Mouse (Mus musculus) neural tube, embryonic 13.5 days (tissue): Measurements from ENCODE around the gene Fgg. TPM values are rescaled to one million over a fixed set of nuclear protein-coding genes. Genes with fewer than 3 reads are reported as not detected.

ENCODE experiments used
- ATAC-seq: fragments of 200-750 bp; cut with Nextera tagmentation; 2 replicates; pipeline ENCODE4 v1.8.0; 2017; ENCODE audit warnings: low read depth, mild to moderate bottlenecking, moderate TSS enrichment, moderate library complexity
- H3K27ac ChIP-seq: fragments of 300-500 bp; sonication (generic); replicated peaks from 2 replicates; pipeline ENCODE4 v1.5.1; 2015; ENCODE audit warnings: moderate library complexity, mild to moderate bottlenecking, inconsistent platforms
- H3K27me3 ChIP-seq: fragments of 300-500 bp; sonication (generic); 2 replicates; pipeline ENCODE4 v1.6.1; 2015; ENCODE audit warnings: mild to moderate bottlenecking, inconsistent platforms
- H3K36me3 ChIP-seq: fragments of 300-500 bp; sonication (generic); 2 replicates; pipeline ENCODE4 v1.6.1; 2015; ENCODE audit warnings: mild to moderate bottlenecking, inconsistent platforms
- H3K4me1 ChIP-seq: fragments of 300-500 bp; sonication (generic); replicated peaks from 2 replicates; pipeline ENCODE4 v1.6.1; 2015; ENCODE audit warnings: inconsistent platforms
- H3K4me2 ChIP-seq: fragments of 300-500 bp; sonication (generic); 2 replicates; pipeline ENCODE4 v1.6.1; 2015; ENCODE audit warnings: inconsistent platforms, mild to moderate bottlenecking, moderate library complexity
- H3K4me3 ChIP-seq: fragments of 300-500 bp; sonication (generic); 2 replicates; pipeline ENCODE4 v1.5.1; 2015; ENCODE audit warnings: mild to moderate bottlenecking, inconsistent platforms
- H3K9ac ChIP-seq: fragments of 300-500 bp; sonication (generic); 2 replicates; pipeline ENCODE4 v1.6.1; 2015; ENCODE audit warnings: moderate library complexity, mild to moderate bottlenecking, inconsistent platforms
- H3K9me3 ChIP-seq: fragments of 300-500 bp; sonication (generic); 2 replicates; pipeline ENCODE4 v1.6.1; 2016; ENCODE audit warnings: inconsistent platforms
- WGBS: fragments of 180-500 bp; shearing (Covaris S2); methylation state at CpG from one replicate; pipeline ENCODE4 v1.1.7; 2015; 5-methylcytosine and 5-hydroxymethylcytosine counted together
- polyA plus RNA-seq: library from polyadenylated mRNA; unstranded; fragments of >200 nt; fragmentation: Nextera tagmentation; extraction: Ambion mirVana; gene quantifications from 2 replicates; pipeline ENCODE4 v1.2.1, GENCODE M21; 2015

Fgg gene
- polyA plus RNA-seq, 1 experiment from 2014 or later: not detected

- Histone ChIP-seq H3K27me3 (no peaks in the 10 kb centered on the region), H3K9ac (no peak overlapping the region), H3K9me3 (no peaks in the 10 kb centered on the region), H3K4me3 (no peak overlapping the region), H3K36me3 (no peaks in the 10 kb centered on the region), H3K4me1 (no peaks in the 10 kb centered on the region), H3K4me2 (no peak overlapping the region), H3K27ac (no peak overlapping the region)
- ATAC-seq: no peak
- 92% methylated on average over 7 of the region's 7 CpGs for WGBS
Measured at GRCm38 (mm10) chr3:83004801-83005200, 2.7 kb upstream of the Fgg start.

- ATAC-seq: no peak
- H3K4me1 ChIP-seq: no peaks in the 10 kb centered on the region
- 86% methylated on average over 11 of the region's 11 CpGs for WGBS
- H3K9me3 ChIP-seq: no peaks in the 10 kb centered on the region
- no peak overlapping the region for H3K4me2 ChIP-seq
- no peak overlapping the region for H3K27ac ChIP-seq
- H3K36me3 ChIP-seq: no peaks in the 10 kb centered on the region
- no peak overlapping the region for H3K9ac ChIP-seq
- H3K27me3 ChIP-seq: no peaks in the 10 kb centered on the region
- H3K4me3 ChIP-seq: no peak overlapping the region
Measured at GRCm38 (mm10) chr3:83010291-83010690, 2.8 kb downstream of the Fgg start.

DNA sequence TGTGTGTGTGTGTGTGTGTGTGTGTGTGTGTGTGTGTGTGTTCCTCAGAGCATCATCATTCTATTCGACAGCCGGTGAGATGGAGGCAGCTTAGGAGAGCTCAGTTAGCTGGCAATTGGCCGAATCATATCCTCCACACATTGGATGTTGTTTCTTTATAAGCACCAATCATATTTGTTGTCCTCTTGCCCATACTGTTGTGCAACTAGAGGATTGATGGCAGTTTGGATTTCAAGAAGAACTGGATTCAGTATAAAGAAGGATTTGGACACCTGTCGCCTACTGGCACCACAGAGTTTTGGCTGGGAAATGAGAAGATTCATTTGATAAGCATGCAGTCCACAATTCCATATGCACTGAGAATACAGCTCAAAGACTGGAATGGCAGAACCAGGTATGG, 3.6 kb downstream of the Fgg start:
- no peak overlapping the region for H3K9ac ChIP-seq
- no peaks in the 10 kb centered on the region for H3K9me3 ChIP-seq
- H3K27ac ChIP-seq: no peak overlapping the region
- H3K27me3 ChIP-seq: no peaks in the 10 kb centered on the region
- no peak overlapping the region for H3K4me2 ChIP-seq
- H3K36me3 ChIP-seq: no peaks in the 10 kb centered on the region
- ATAC-seq: no peak
- WGBS: 94% methylated on average over 4 of the region's 4 CpGs
- H3K4me3 ChIP-seq: no peak overlapping the region
- H3K4me1 ChIP-seq: no peaks in the 10 kb centered on the region

DNA sequence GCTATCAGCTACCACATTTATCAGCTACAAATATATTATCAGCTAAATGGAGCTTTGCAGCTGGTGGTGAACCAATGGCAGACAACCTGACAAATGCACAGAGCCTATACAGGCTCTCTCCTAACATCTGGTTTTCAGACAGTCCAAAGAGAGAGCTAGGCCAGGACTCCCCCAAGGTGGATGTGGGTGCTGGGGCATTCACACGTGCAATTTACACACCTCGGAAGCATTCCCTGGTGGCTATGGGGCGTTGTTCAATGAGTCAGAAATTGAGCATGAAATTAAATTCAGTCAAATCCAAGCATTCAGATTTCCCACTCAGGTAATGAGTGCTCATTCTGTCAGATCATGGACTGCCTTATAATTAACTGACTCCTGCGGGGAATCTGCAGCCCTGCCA, 4.0 kb downstream of the Fgg start:
- H3K4me3 ChIP-seq: no peak overlapping the region
- no peak overlapping the region for H3K27ac ChIP-seq
- H3K27me3 ChIP-seq: no peaks in the 10 kb centered on the region
- no peak overlapping the region for H3K9ac ChIP-seq
- 66% methylated on average over 4 of the region's 4 CpGs for WGBS
- ATAC-seq: no peak
- no peak overlapping the region for H3K4me2 ChIP-seq
- H3K9me3 ChIP-seq: no peaks in the 10 kb centered on the region
- H3K36me3 ChIP-seq: no peaks in the 10 kb centered on the region
- no peaks in the 10 kb centered on the region for H3K4me1 ChIP-seq

- ATAC-seq: no peak
- H3K4me1 ChIP-seq: no peaks in the 10 kb centered on the region
- H3K27me3 ChIP-seq: no peaks in the 10 kb centered on the region
- H3K9ac ChIP-seq: no peak overlapping the region
- H3K27ac ChIP-seq: no peak overlapping the region
- 90% methylated on average over 19 of the region's 19 CpGs for WGBS
- no peak overlapping the region for H3K4me2 ChIP-seq
- H3K36me3 ChIP-seq: no peaks in the 10 kb centered on the region
- no peak overlapping the region for H3K4me3 ChIP-seq
- no peaks in the 10 kb centered on the region for H3K9me3 ChIP-seq
Measured at GRCm38 (mm10) chr3:83012636-83013035, 5.1 kb downstream of the Fgg start.

GRCm38 (mm10) chr3:83013951-83014350, 6.4 kb downstream of the Fgg start:
- 91% methylated on average over 10 of the region's 10 CpGs for WGBS
- Histone ChIP-seq H3K4me1 (no peaks in the 10 kb centered on the region), H3K4me2 (no peak overlapping the region), H3K4me3 (no peak overlapping the region), H3K36me3 (no peaks in the 10 kb centered on the region), H3K9me3 (no peaks in the 10 kb centered on the region), H3K9ac (no peak overlapping the region), H3K27ac (no peak overlapping the region), H3K27me3 (no peaks in the 10 kb centered on the region)
- no peak for ATAC-seq

DNA sequence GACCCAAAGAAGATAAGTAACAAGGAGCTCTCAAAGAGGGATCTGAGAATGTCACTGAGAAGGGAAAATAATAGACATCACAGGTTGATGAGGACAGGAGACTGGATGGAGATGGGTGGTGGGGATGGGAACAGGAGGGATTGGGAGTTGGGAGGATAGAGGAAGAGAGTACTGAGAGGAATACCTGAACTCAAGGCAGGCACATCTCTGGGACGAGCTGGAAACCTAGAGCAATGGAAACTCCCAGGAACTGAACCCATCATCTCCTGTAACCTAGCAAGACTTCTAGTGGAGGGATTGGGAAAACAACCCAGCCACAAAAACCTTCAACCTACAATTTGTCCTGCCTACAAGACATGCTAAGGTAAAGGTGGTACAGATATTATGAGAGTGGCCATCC, 8.7 kb downstream of the Fgg start:
- H3K36me3 ChIP-seq: no peaks in the 10 kb centered on the region
- 94% methylated on average over 1 of the region's 1 CpGs for WGBS
- H3K27ac ChIP-seq: no peak overlapping the region
- no peak overlapping the region for H3K4me3 ChIP-seq
- no peak overlapping the region for H3K9ac ChIP-seq
- H3K4me1 ChIP-seq: no peaks in the 10 kb centered on the region
- no peaks in the 10 kb centered on the region for H3K9me3 ChIP-seq
- no peaks in the 10 kb centered on the region for H3K27me3 ChIP-seq
- ATAC-seq: no peak
- H3K4me2 ChIP-seq: no peak overlapping the region

GRCm38 (mm10) chr3:83020387-83020786, 12.9 kb downstream of the Fgg start:
- H3K9me3 ChIP-seq: no peaks in the 10 kb centered on the region

DNA sequence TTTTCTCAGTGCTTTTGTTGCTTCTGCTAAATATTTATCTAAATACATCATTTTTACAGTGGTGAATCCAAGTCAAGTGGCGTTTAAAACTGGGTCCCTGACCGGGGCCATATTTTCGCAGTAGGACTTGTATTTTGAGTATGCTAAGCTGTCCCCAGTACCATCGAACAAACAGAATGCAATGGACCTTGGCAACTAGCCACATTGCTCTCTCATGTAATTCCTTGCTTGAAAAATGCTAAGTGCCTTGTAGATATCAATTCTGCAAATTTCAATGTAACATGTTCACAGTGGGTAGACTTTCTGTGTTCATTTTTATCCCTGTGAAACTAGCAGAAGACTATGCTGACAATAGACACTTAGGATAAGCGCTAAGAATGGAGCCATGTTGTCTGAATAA, 13.7 kb downstream of the Fgg start:
- Histone ChIP-seq H3K27ac (no peak overlapping the region), H3K9me3 (no peaks in the 10 kb centered on the region), H3K4me1 (no peaks in the 10 kb centered on the region), H3K27me3 (no peaks in the 10 kb centered on the region), H3K9ac (no peak overlapping the region), H3K4me2 (no peak overlapping the region), H3K36me3 (no peaks in the 10 kb centered on the region), H3K4me3 (no peak overlapping the region)
- no peak for ATAC-seq
- 90% methylated on average over 5 of the region's 5 CpGs for WGBS

More at GRCm38 (mm10) chr3:83020387-83020786, 12.9 kb downstream of the Fgg start:
- H3K9ac ChIP-seq: no peak overlapping the region
- no peak overlapping the region for H3K4me2 ChIP-seq
- H3K4me1 ChIP-seq: no peaks in the 10 kb centered on the region
- no peak overlapping the region for H3K27ac ChIP-seq
- no peaks in the 10 kb centered on the region for H3K36me3 ChIP-seq
- no peak for ATAC-seq
- 90% methylated on average over 2 of the region's 2 CpGs for WGBS
- no peak overlapping the region for H3K4me3 ChIP-seq
- no peaks in the 10 kb centered on the region for H3K27me3 ChIP-seq

DNA sequence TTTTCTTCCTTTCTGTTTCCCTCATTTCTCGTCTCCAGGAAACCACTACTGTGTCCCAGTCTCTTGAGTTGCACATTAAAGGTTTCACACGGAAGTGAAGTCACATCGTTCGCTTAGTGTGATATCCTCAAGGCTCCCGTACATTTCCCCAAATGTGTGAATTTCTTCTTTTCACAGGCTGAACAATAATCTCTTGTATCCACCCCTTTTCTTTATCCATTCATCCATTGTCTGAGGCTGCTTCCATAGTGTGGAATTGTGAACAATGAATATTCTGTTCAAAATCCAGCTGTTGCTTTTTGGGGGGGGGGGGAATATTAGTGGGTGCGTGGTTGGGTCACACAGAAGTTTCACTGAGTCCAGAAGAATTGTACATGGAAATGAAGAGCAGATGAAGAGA, 17.5 kb downstream of the Fgg start:
- Histone ChIP-seq H3K36me3 (no peaks in the 10 kb centered on the region), H3K4me1 (no peaks in the 10 kb centered on the region), H3K4me2 (no peak overlapping the region), H3K27me3 (no peaks in the 10 kb centered on the region), H3K9ac (no peak overlapping the region), H3K27ac (no peak overlapping the region), H3K4me3 (no peak overlapping the region), H3K9me3 (no peaks in the 10 kb centered on the region)
- no peak for ATAC-seq
- WGBS: 57% methylated on average over 6 of the region's 6 CpGs

GRCm38 (mm10) chr3:83025475-83026301, 18.2 kb downstream of the Fgg start, which contains the start of gene Fga:
Gene Fga (plus strand): TSS chr3:83026076.
- no peaks in the 10 kb centered on the region for H3K4me1 ChIP-seq
- H3K27me3 ChIP-seq: no peaks in the 10 kb centered on the region
- H3K4me3 ChIP-seq: no peak within 1 kb of the TSS
- no peak within 1 kb of the TSS for H3K27ac ChIP-seq
- 81% methylated on average over 9 of the region's 9 CpGs for WGBS
- no peak within 1 kb of the TSS for H3K4me2 ChIP-seq
- no peak within 1 kb of the TSS for H3K9ac ChIP-seq
- no peaks in the 10 kb centered on the region for H3K36me3 ChIP-seq
- ATAC-seq: no peak
- H3K9me3 ChIP-seq: no peaks in the 10 kb centered on the region

- no peaks in the 10 kb centered on the region for H3K4me1 ChIP-seq
- no peak for ATAC-seq
- H3K4me2 ChIP-seq: no peak overlapping the region
- H3K36me3 ChIP-seq: no peaks in the 10 kb centered on the region
- no peak overlapping the region for H3K9ac ChIP-seq
- no peak overlapping the region for H3K4me3 ChIP-seq
- H3K9me3 ChIP-seq: no peaks in the 10 kb centered on the region
- H3K27ac ChIP-seq: no peak overlapping the region
- WGBS: 90% methylated on average over 9 of the region's 9 CpGs
- H3K27me3 ChIP-seq: no peaks in the 10 kb centered on the region
Measured at GRCm38 (mm10) chr3:83027546-83028251, 20.2 kb downstream of the Fgg start.
